Mouse (Mus musculus) heart, adult 11 months (tissue): ENCODE measurements around the gene Rplp0.

ENCODE experiments used
- DNase-seq: peaks from one replicate; pipeline ENCODE4 v3.0.0; 2022

Rplp0 gene

DNA sequence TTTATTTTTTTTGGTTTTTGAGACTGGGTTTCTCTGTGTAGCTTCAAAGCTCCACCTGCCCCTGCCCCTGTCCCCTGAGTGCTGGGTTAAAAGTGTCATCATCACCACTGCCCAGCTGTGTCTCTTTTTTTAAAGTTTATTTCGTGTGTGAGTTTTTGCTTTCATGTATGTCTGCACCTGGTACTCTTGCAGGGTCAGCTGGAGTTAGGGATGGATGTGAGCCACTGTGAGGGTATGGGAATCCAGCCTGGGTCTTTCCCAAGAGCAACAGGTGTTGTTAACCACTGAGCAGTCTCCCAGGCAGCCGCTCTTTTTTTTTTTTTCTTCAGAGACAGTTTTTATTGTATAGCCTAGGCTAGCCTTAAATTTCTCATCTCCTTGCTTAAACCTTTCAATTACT, 27.5 kb downstream of the Rplp0 start:
- no peak for DNase-seq

DNA sequence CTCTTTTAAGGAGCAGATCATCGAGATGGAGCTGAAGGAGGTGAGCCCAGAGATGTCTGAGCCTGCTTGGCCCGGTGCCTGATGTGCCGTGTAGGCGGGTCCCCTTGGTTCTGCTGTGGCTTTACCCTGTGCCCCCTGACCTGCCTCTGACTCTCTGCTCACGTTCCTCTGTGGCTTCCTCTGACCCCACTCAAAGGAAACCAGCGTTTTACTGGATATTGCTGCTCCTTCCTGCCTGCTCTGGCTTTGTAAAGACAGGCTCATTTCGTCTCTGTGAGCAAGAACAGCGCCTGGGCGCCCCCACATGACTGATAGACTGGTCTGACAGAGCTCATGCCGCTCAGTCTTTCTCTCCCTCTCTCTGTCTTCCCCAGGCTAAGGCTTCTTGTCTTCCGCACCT, 31.8 kb downstream of the Rplp0 start:
- no peak for DNase-seq

GRCm38 (mm10) chr5:115591506-115591905, 32.2 kb downstream of the Rplp0 start:
- no peak for DNase-seq

- no peak for DNase-seq
Measured at GRCm38 (mm10) chr5:115603561-115603960, 44.3 kb downstream of the Rplp0 start.

DNA sequence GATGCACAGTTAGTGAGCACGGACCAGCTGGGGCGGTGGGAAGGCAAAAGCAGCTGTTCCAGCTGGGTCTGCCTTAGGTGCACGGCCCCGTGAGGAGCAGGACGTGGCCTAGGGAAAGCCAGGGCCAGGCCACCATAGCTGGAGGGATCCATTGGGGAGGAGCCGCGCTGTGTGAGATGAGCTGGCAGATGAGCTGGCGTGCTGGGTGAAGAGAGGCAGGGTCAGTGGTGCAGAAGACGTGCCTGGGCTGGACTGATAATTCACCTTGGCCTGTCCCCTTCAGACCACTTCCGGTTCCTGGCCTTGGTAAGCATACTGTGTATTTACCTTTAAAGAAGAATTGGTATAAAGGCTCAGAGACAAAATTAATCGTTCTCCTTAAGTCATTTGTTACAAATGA, 52.3 kb downstream of the Rplp0 start:
- DNase-seq = no peak
